Mouse (Mus musculus) mouse embryonic stem cell (cell line): Measurements from ENCODE around the gene Arhgef16.

Source experiments
- in situ Hi-C, 2 experiments: fragments of 300-500 bp; cut with MboI; formaldehyde crosslinking; loops; 1 replicate in 1 of 2; 3 replicates in 1 of 2; pipeline ENCODE4 v1.14.3; 2019 to 2020; ENCODE audit warnings: low sequenced_read_pairs in 2 of 2, low pct_unique_long_range_greater_than_20kb in 1 of 2, mixed read lengths in 1 of 2; ENCODE audit not compliant: unreplicated experiment in 1 of 2

Gene Arhgef16

DNA sequence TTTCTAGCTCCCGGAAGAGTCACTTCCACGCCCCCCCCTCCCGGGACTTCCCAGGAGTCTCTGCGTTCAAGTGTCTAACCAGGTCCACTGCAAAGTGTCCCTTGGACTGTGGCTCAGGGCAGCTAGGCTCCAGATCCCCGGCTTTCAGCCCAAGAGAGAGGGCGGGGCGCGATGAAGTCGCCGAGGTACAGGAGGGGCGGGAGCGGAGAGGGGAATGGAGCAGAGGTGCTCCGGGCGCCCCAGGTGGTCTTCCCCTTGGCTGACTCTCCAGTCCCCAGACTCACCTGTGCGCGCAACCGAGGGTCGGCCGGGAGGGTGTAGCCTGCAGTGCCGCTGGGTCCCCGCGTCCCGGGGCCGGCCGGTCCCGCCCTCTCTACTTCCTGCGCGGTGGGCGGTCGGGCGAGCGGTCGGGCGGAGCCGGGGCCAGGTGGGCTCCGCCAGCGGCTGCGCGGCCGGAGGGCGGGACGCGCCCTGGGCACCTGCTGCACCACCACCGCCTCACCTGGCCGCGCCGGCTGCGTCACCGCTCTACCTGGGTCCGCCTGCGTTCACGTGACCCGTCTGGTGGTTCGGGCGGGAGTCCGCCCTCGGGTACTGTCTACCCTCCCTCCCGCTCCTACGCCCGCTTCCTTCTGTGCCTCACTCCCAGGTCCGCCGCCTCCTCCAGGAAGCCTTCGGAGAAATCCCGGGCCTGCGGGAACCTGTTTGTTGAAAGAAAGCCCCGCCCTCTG is 1.8 kb downstream of the Arhgef16 start:
- in situ Hi-C loops, result no loop called here

DNA sequence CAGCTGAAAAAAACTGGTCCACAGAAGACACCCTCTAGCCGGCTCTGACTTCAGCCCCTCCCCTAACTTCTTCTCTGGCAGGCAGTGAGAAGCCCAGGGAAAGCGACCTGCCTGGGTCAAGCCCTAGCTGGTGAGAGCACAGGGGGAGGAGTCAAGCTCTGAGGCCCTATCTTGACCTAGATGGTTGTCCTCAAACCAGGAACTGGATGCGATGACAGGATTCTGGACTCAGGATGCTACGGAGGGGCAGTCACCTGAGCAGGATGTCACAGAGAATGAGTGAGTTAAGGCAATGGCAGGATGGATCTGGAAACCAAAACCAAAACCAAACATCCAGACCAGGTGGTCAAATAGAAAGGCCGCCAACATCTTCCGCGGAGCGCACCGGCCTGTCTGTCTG is 3.7 kb downstream of the Arhgef16 start:
- in situ Hi-C loops, result no loop called here

- in situ Hi-C loops, result no loop called here
Measured at GRCm38 (mm10) chr4:154294262-154294731, 7.2 kb downstream of the Arhgef16 start.

DNA sequence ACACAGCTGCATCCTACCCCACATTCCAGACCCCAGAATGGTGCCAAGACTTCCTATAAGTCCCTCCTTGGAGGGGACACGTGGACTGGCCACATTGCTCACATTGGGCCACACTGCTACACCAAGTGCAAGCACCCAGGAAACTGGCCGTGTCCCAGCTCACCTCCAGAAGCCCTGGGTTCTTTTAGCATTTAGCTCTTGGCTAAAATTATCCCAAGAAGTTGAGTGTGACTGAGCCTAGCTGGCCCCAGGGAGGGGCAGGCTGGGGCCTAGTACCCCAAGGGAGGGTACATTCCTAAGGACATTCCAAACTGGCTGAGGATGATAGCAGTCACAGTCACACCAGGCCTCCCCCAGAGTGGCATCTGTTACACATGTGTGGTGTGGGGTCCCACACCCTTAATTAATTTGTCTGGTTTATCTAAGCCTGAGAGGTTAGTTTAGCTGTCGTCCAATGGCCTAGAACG is 7.7 kb downstream of the Arhgef16 start:
- in situ Hi-C loops, result no loop called here

DNA sequence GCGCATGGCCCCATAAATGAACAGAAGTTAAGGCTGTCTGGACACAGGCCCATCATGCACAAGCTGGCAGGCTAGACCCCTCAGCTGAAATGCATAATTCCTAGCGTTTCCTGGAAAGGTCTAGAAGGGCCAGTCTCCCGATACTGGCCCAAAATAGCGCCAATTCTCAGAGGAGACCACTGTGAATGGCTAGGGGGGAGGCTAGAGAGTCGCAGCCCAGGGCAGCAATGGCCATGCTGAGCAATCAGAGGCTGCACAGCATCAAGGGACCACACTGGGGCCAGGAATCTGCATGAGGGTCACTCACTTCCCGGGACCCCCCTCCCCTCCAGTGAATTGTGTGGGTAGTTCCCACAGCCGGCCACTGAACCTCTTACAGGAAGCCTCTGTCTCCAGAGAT is 17.8 kb downstream of the Arhgef16 start:
- in situ Hi-C loops, result no loop called here

DNA sequence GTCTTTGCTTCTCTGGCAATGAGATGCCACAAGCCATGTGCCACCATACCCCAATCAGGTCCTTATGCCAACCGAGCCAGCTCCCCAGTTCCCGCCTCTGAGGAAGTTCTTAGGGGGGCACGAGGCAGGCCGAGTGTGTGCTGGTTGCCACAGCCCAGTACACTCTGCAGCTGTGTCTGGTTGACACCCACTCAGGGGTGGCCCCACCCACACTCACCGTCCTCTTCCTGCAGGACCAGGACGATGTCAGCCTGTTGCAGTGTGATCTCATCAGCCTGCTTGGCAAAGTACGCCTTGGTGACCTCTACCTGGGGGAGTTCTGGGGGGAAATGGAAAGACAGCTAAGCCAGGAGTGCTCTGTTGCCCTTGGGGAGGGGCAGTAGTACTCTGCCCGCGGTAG is 22.0 kb downstream of the Arhgef16 start:
- in situ Hi-C loops, result no loop called here

- in situ Hi-C loops, result no loop called here
Measured at GRCm38 (mm10) chr4:154273000-154273399, 28.5 kb downstream of the Arhgef16 start.

- in situ Hi-C loops, result no loop called here
Measured at GRCm38 (mm10) chr4:154269520-154269919, 32.0 kb downstream of the Arhgef16 start.

DNA sequence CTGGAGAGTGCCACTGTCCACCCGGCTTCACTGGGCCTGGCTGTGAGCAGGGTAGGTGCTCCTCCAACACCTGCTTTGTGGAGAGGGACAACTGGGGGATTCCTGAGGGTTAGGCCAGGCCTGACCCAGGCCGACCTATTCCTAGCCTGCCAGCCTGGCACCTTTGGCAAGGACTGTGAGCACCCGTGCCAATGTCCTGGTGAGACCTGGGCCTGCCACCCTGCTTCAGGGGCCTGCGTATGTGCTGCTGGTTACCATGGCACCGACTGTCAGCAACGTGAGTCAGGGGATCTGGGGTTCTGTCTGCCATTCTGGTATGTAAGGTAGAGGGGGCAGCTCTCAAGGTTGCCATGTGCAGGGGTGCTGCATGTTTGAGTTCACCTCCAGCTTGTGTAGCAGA is 34.0 kb downstream of the Arhgef16 start:
- in situ Hi-C loops, result no loop called here

- in situ Hi-C loops, result no loop called here
Measured at GRCm38 (mm10) chr4:154262071-154262470, 39.4 kb downstream of the Arhgef16 start.

DNA sequence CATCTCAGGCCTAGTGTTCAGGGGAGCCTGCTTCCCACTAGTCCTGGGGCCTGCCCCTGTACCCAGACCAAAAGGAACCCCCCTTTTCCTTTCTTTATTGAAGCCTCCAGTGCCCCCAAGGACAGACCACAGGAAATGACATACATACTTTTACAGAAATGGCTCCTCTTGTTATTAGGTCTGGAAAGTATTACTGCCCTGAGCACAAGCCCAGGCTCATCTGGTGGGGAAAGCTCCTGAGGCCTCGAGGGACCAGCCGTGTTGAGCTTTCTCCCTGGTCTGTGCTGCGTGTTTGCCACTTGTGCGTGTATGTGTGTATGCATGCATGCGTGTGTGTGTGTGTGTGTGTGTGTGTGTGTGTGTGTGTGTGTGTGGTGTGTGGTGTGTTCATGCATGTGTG is 40.7 kb downstream of the Arhgef16 start:
- in situ Hi-C loops, result no loop called here

- in situ Hi-C loops, result no loop called here
Measured at GRCm38 (mm10) chr4:154252537-154253255, 48.8 kb downstream of the Arhgef16 start.

GRCm38 (mm10) chr4:154249316-154249715 is 52.2 kb downstream of the Arhgef16 start:
- in situ Hi-C loops, result no loop called here

GRCm38 (mm10) chr4:154248092-154248805 is 53.2 kb downstream of the Arhgef16 start:
- in situ Hi-C loops, result no loop called here

DNA sequence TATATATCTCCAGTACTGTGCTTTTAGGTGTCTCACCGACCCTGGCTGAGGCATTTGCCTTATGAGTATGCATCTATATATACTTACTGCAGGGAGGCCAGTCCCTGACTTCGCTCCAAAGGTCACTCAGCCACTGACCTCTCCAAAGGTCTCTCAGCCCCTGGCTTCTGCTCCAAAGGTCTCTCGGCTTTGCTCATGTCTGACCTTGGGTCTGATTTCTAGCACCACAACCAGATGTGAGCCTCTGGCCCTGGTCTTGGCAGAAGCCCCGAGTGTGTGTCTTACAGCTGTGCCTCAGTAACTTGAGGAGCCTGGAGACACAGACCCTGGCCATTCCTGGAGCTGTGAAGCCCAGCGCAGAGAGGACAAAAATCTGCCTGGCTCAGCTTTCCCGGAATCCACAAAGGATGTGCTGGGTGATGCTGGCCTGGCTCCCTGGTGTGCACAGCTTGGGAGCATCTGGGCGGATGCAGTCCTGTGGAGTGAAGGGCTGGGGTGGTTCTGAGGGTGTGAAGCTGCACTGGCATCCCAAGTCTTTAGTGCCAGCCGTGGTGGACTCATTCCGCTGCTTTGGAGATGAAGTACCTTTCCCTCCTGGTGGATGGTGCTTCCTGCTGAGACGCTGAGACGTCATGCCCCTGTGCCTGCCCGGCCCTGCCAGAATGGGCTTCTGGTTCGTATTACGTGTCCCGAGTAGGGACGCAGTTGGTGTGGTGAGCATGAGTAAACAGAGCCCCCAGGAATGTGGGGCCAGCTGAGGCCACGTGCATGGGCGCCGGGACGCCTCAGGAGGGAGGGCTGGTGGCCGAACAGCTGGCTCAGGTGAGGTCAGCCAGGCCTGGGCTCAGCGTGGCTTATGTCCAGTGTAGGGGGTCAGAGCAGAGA is 54.0 kb downstream of the Arhgef16 start:
- in situ Hi-C loops, result no loop called here

GRCm38 (mm10) chr4:154246115-154247040 is 55.1 kb downstream of the Arhgef16 start:
- in situ Hi-C loops, result no loop called here

- in situ Hi-C loops, result no loop called here
Measured at GRCm38 (mm10) chr4:154245342-154245741, 56.1 kb downstream of the Arhgef16 start.
